Mouse (Mus musculus): ENCODE data around the gene Rbx1.

Gene Rbx1

GRCm38 (mm10) chr15:81485483-81485882, 19.4 kb downstream of the Rbx1 start:
- no peak for DNase-seq (ENCODE audit: low read depth)

- DNase-seq (ENCODE audit: low read depth) = no peak
Measured at GRCm38 (mm10) chr15:81503466-81503865, 37.4 kb downstream of the Rbx1 start.

GRCm38 (mm10) chr15:81503995-81504394, 37.9 kb downstream of the Rbx1 start:
- DNase-seq (ENCODE audit: low read depth) = no peak

- DNase-seq (ENCODE audit: low read depth) = no peak
Measured at GRCm38 (mm10) chr15:81507201-81507600, 41.1 kb downstream of the Rbx1 start.

- DNase-seq (ENCODE audit: low read depth) = no peak
Measured at GRCm38 (mm10) chr15:81510621-81511020, 44.5 kb downstream of the Rbx1 start.

GRCm38 (mm10) chr15:81511601-81512261, 45.6 kb downstream of the Rbx1 start:
- DNase-seq (ENCODE audit: low read depth) = no peak

- peak; percentile 85 for DNase-seq (ENCODE audit: low read depth)
Measured at GRCm38 (mm10) chr15:81514111-81514971, 48.2 kb downstream of the Rbx1 start.

- no peak for DNase-seq (ENCODE audit: low read depth)
Measured at GRCm38 (mm10) chr15:81515221-81515620, 49.1 kb downstream of the Rbx1 start.

- no peak for DNase-seq (ENCODE audit: low read depth)
Measured at GRCm38 (mm10) chr15:81518031-81518430, 51.9 kb downstream of the Rbx1 start.

- DNase-seq (ENCODE audit: low read depth) = no peak
Measured at GRCm38 (mm10) chr15:81518761-81519160, 52.7 kb downstream of the Rbx1 start.

GRCm38 (mm10) chr15:81522036-81522751, 56.1 kb downstream of the Rbx1 start:
- DNase-seq (ENCODE audit: low read depth) = peak; percentile 33

GRCm38 (mm10) chr15:81522761-81523168, 56.7 kb downstream of the Rbx1 start:
- DNase-seq (ENCODE audit: low read depth) = no peak

GRCm38 (mm10) chr15:81523169-81523871, 57.2 kb downstream of the Rbx1 start:
- peak; percentile 76 for DNase-seq (ENCODE audit: low read depth)

- no peak for DNase-seq (ENCODE audit: low read depth)
Measured at GRCm38 (mm10) chr15:81523901-81524300, 57.8 kb downstream of the Rbx1 start.
